Mouse (Mus musculus): Measurements from ENCODE around the gene Gm37240. TPM values are rescaled to one million over a fixed set of nuclear protein-coding genes. Genes with fewer than 3 reads are reported as not detected.

Gene Gm37240
- polyA plus RNA-seq, 1 experiment: not detected

- TF ChIP-seq CTCF (IDR thresholded peaks at IDR 0.05; ENCODE audit: insufficient read depth, low read depth, low read length) (no peak), POLR2A (IDR thresholded peaks at IDR 0.05; ENCODE audit: insufficient read depth, low read depth, low read length) (no peak)
- Histone ChIP-seq H3K4me3 (ENCODE audit: insufficient read depth, low read depth, low read length) (no peak overlapping the region), H3K27ac (ENCODE audit: insufficient read depth, low read depth, low read length) (no peak overlapping the region), H3K4me1 (ENCODE audit: control insufficient read depth, insufficient read depth, low read length) (no peaks in the 10 kb centered on the region)
- WGBS: 71% methylated on average over 5 of the region's 5 CpGs
These were observed 950.4 kb downstream of the Gm37240 start for GRCm38 (mm10) chr3:84936956-84937355.

GRCm38 (mm10) chr3:84936252-84936651 is 951.1 kb downstream of the Gm37240 start:
- no peak overlapping the region for H3K27ac ChIP-seq (ENCODE audit: insufficient read depth, low read depth, low read length)
- no peaks in the 10 kb centered on the region for H3K4me1 ChIP-seq (ENCODE audit: control insufficient read depth, insufficient read depth, low read length)
- TF ChIP-seq POLR2A (IDR thresholded peaks at IDR 0.05; ENCODE audit: insufficient read depth, low read depth, low read length) (no peak), CTCF (IDR thresholded peaks at IDR 0.05; ENCODE audit: insufficient read depth, low read depth, low read length) (no peak)
- H3K4me3 ChIP-seq (ENCODE audit: insufficient read depth, low read depth, low read length): no peak overlapping the region
- WGBS: 24% methylated on average over 2 of the region's 2 CpGs

GRCm38 (mm10) chr3:84935729-84936128 is 951.6 kb downstream of the Gm37240 start:
- H3K27ac ChIP-seq (ENCODE audit: insufficient read depth, low read depth, low read length): no peak overlapping the region
- 72% methylated on average over 1 of the region's 1 CpGs for WGBS
- TF ChIP-seq CTCF (IDR thresholded peaks at IDR 0.05; ENCODE audit: insufficient read depth, low read depth, low read length) (no peak), POLR2A (IDR thresholded peaks at IDR 0.05; ENCODE audit: insufficient read depth, low read depth, low read length) (no peak)

GRCm38 (mm10) chr3:84930683-84931082 is 956.6 kb downstream of the Gm37240 start:
- no peak for TF ChIP-seq POLR2A (IDR thresholded peaks at IDR 0.05; ENCODE audit: insufficient read depth, low read depth, low read length)
- TF ChIP-seq CTCF (IDR thresholded peaks at IDR 0.05; ENCODE audit: insufficient read depth, low read depth, low read length): no peak

More at GRCm38 (mm10) chr3:84935729-84936128, 951.6 kb downstream of the Gm37240 start:
- 0 out of 2 replicates have a peak, but pooled peaks cover 3% of the 10 kb centered on the region for H3K4me1 ChIP-seq (ENCODE audit: control insufficient read depth, insufficient read depth, low read length)
- H3K4me3 ChIP-seq (ENCODE audit: insufficient read depth, low read depth, low read length): no peak overlapping the region

DNA sequence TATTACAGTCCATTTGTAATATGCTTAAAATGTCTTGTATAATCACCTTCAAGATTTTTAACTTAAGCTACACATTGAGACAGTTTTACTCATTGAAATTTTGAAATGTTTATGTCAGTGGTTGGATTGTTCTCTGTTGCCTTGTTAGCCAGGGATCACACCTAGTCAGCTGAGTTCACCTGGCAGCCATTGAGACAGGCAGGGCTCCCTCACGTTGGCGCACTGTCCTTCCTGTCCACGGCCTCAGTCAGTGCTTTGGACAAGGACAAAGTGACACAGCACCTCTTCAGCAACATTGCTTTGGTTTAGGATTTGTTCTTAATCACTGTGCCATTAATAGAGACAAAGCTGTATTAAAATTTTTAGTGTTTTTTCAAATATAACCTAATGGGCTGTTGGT is 958.1 kb downstream of the Gm37240 start:
- 84% methylated on average over 3 of the region's 3 CpGs for WGBS
- no peak for TF ChIP-seq POLR2A (IDR thresholded peaks at IDR 0.05; ENCODE audit: insufficient read depth, low read depth, low read length)
- no peak for TF ChIP-seq CTCF (IDR thresholded peaks at IDR 0.05; ENCODE audit: insufficient read depth, low read depth, low read length)
- no peak overlapping the region for H3K4me3 ChIP-seq (ENCODE audit: insufficient read depth, low read depth, low read length)
- H3K27ac ChIP-seq (ENCODE audit: insufficient read depth, low read depth, low read length): no peak overlapping the region
- 0 out of 2 replicates have a peak, but pooled peaks cover 5% of the 10 kb centered on the region for H3K4me1 ChIP-seq (ENCODE audit: control insufficient read depth, insufficient read depth, low read length)

More at GRCm38 (mm10) chr3:84930683-84931082, 956.6 kb downstream of the Gm37240 start:
- H3K4me3 ChIP-seq (ENCODE audit: insufficient read depth, low read depth, low read length): no peak overlapping the region
- WGBS: 68% methylated on average over 3 of the region's 3 CpGs
- no peak overlapping the region for H3K27ac ChIP-seq (ENCODE audit: insufficient read depth, low read depth, low read length)
- 0 out of 2 replicates have a peak, but pooled peaks cover 3% of the 10 kb centered on the region for H3K4me1 ChIP-seq (ENCODE audit: control insufficient read depth, insufficient read depth, low read length)

DNA sequence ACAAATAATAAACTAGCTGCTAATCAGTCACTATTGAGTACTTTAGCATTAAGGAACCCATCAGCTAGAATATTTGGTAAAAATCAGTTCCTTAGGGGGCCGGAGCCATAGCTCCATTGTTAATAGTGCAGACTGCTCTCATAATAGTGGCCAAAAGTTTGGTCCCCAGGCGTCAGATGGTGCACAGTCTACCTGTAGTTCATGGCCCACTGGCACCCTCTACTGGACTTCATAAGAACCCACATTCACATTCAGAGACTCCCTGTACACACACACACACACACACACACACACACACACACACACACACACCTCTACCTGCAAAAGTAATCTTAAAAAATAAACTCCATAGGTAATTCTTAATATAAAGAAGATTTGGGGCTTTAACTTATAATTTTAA is 959.4 kb downstream of the Gm37240 start:
- no peak overlapping the region for H3K4me3 ChIP-seq (ENCODE audit: insufficient read depth, low read depth, low read length)
- H3K27ac ChIP-seq (ENCODE audit: insufficient read depth, low read depth, low read length): no peak overlapping the region
- TF ChIP-seq POLR2A (IDR thresholded peaks at IDR 0.05; ENCODE audit: insufficient read depth, low read depth, low read length) (no peak), CTCF (IDR thresholded peaks at IDR 0.05; ENCODE audit: insufficient read depth, low read depth, low read length) (no peak)
- 94% methylated on average over 2 of the region's 2 CpGs for WGBS
- 0 out of 2 replicates have a peak, but pooled peaks cover 5% of the 10 kb centered on the region for H3K4me1 ChIP-seq (ENCODE audit: control insufficient read depth, insufficient read depth, low read length)

- 55% methylated on average over 8 of the region's 8 CpGs for WGBS
- H3K4me1 ChIP-seq (ENCODE audit: control insufficient read depth, insufficient read depth, low read length): 0 out of 2 replicates have a peak, but pooled peaks cover 5% of the 10 kb centered on the region
- TF ChIP-seq POLR2A (IDR thresholded peaks at IDR 0.05; ENCODE audit: insufficient read depth, low read depth, low read length) (no peak), CTCF (IDR thresholded peaks at IDR 0.05; ENCODE audit: insufficient read depth, low read depth, low read length) (no peak)
- no peak overlapping the region for H3K4me3 ChIP-seq (ENCODE audit: insufficient read depth, low read depth, low read length)
- no peak overlapping the region for H3K27ac ChIP-seq (ENCODE audit: insufficient read depth, low read depth, low read length)
These were observed 960.0 kb downstream of the Gm37240 start for GRCm38 (mm10) chr3:84927168-84927794.

GRCm38 (mm10) chr3:84926140-84926539 is 961.2 kb downstream of the Gm37240 start:
- H3K27ac ChIP-seq (ENCODE audit: insufficient read depth, low read depth, low read length): no peak overlapping the region
- 89% methylated on average over 5 of the region's 5 CpGs for WGBS
- no peak overlapping the region for H3K4me3 ChIP-seq (ENCODE audit: insufficient read depth, low read depth, low read length)
- no peak for TF ChIP-seq CTCF (IDR thresholded peaks at IDR 0.05; ENCODE audit: insufficient read depth, low read depth, low read length)
- no peak for TF ChIP-seq POLR2A (IDR thresholded peaks at IDR 0.05; ENCODE audit: insufficient read depth, low read depth, low read length)
- H3K4me1 ChIP-seq (ENCODE audit: control insufficient read depth, insufficient read depth, low read length): 0 out of 2 replicates have a peak, but pooled peaks cover 4% of the 10 kb centered on the region

GRCm38 (mm10) chr3:84925229-84925628 is 962.1 kb downstream of the Gm37240 start:
- H3K4me1 ChIP-seq (ENCODE audit: control insufficient read depth, insufficient read depth, low read length): 0 out of 2 replicates have a peak, but pooled peaks cover 3% of the 10 kb centered on the region
- TF ChIP-seq CTCF (IDR thresholded peaks at IDR 0.05; ENCODE audit: insufficient read depth, low read depth, low read length) (no peak), POLR2A (IDR thresholded peaks at IDR 0.05; ENCODE audit: insufficient read depth, low read depth, low read length) (no peak)
- WGBS: 78% methylated on average over 4 of the region's 4 CpGs
- H3K27ac ChIP-seq (ENCODE audit: insufficient read depth, low read depth, low read length): no peak overlapping the region
- H3K4me3 ChIP-seq (ENCODE audit: insufficient read depth, low read depth, low read length): no peak overlapping the region

All from olfactory bulb, adult 2 months (tissue).